Mouse (Mus musculus) naive thymus-derived CD4-positive, alpha-beta T cell, adult 2 months (primary cell): ENCODE measurements around the gene Dnase2b.

Experiments
- DNase-seq: peaks from one replicate; pipeline ENCODE4 v3.0.0-alpha.2; 2011; ENCODE audit warnings: low read depth

Gene Dnase2b

DNA sequence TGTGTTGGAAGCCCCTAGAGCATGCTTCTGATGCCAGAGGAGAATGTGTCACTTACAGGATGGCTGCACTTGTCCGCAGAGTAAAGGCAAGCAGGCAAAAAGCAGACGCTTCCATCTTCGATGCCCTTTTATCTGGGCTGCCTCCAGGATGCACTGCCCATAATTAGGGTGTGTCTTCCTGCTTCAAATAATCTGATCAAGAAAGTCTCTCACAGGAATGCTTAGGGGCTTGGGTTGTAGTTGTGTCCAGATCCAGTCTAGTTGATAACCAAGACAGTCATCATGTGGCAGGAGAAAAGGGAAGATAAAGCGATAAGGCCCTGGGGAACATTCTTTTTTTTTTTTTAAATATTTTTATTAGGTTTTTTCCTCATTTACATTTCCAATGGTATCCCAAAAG lies at the start of gene Dnase2b:
Dnase2b (minus strand) TSS at position 101 of the 400 bp plus-strand sequence.
- no peak for DNase-seq

DNA sequence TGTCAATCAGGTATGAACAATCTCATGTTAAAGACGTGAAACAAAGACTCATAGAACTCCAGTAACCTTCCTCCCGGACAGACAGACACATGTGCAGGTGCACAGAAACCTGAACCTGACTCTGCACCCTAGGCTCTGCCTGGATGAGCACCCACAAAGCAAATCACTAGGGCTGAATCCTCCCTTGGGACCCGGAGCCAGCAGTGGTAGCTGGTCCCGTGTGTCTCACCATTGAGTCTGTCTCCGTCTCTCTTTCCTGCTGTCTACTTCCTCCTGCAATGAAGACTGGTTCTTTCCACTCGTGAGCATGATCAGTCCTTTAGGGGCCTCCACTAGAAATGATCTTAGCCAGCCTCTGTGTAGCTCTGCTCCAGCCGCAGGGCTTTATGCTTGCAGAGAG lies 46.5 kb upstream of the Dnase2b start:
- DNase-seq, result no peak

DNA sequence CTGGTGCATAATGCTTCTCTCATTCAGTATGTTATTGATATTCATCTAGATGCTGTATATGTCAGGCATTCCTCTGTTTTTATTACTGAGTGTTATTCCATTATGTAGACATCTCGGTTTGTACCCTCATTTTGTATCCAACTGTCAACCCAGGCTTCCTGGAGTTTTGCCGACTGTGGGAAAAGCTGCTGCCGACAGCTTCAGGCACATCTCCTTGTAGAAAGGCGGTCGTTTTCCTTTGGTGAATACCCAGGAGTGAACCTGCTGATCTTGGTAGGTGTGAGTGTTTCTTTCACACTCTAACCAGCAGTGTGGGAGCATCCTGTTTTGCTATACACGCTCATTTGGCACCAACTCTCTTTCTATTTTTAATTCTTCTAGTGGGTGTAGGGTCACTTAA lies 45.6 kb upstream of the Dnase2b start:
- DNase-seq, result no peak

DNA sequence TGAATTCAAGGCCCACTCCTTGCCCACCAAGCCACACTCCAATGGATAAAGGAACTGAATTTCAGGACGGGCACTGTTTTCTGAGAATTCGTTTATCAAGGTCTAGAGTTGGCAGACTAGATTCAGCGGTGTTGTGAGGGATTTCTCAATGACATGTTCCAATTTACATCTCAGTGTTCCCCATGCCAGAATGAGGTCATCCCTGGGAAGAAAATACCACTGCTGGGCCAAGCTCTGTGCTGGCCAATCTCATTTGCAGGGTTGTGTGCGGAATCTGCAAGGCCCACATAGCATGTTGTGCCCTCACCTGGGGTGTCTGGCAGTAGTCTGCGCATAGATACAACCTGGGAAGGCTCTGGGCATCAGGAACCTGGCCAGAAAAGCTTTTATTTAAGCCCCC lies 43.9 kb upstream of the Dnase2b start:
- DNase-seq, result no peak

DNA sequence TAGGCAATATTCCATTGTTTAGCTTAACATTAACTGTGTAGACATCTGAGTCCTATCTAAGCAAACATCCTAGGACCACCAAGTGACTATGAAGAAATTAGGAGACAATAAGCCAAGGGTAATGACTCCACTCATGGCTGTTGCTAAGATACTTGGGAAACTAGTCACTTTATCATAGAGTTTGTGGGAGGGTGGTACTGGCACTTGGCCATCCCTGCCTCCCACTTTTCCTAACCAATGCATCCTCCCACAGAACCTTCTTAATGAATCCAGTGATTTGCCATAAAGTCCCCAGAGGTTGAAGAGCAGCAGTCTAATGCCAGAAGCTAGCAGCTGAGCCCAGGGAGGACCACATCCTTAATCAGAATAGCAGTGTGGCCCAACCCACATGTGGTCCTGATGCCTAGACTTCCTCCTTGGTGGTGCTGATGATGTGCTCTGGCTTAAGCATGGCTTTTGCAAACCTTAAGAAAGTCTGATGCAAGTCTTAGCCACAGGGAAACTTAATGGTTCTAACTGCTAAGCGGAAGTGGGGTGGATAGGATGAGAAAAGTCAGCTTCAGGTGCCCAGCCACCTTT lies 42.8 kb upstream of the Dnase2b start:
- no peak for DNase-seq

DNA sequence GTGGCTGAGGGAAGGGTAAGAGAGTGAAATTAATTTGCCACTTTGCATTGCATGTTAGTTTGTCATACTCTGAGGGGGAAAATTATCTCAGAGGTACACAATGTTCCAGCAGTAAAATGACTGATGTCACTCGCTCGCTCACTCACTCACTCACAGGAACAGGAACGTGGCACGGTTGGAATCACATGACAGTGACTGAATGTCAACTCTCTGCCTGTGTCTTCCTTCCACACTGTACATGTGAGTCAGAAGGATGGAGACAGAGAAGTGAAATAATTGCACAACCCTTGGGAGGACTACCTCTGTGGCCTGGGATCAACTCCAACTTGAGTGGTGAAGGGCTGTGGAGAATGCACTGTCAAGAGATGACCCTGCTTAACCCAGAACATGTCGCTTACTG lies 42.0 kb upstream of the Dnase2b start:
- no peak for DNase-seq

DNA sequence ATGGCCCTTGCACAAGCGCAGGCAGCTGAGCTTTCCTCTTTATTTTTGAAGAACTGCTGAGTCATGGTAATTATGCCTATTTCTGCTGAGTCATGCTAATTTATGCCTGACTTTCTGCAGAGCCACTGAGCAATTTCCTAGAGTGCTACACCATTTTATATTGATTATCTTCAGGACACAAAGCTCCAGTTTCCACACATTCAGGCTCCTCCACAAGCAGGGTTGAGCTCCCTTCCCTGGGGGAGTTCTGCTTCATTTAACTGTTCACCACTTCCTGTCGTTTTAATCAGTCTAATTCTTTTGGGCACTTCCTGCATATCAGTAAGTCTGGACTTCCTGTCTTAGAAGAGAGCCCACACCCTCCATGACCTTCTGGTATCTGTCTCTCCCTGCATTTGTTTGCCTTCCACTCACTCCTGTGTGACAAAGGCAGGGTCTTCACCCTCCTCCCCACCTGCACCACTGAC lies 39.7 kb upstream of the Dnase2b start:
- DNase-seq, result no peak

DNA sequence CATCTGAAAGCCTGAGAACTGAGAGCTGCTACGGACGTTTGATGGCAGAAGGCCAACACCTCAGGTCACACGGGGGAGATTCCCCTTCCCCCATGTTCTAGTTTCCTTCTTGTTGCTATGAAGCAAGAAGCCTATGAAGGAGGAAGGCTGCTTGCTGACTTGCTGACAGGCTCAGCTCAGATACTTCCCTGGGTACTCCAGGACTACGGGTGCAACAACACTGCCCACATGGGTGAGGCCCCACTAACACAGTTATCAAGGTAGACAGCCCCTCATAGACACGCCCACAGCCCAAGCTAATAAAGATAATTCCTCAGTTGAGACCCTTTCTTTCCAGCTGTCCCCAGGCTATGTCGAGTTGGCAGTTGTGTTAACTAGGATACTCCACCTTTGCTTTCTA lies 38.3 kb upstream of the Dnase2b start:
- DNase-seq, result no peak

DNA sequence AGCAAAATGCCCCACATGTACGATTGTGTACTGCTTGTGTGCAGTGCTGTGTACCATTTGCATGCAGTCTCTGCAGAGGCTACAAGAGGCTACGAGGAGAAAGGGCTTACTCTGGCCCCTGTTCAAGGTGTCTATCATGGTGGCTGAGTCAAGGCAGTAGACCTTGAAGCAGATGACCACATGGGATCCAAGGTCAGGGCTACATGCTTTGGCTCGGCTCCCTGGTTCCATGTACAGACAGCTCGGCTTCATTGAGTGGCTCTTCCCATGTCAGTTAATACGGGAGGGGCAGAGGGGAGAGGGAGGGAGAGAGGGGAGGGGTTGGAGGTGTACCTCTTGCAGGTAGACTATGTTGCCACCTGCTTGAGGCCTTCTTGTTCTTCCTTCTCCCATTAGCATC lies 37.0 kb upstream of the Dnase2b start:
- DNase-seq, result no peak

DNA sequence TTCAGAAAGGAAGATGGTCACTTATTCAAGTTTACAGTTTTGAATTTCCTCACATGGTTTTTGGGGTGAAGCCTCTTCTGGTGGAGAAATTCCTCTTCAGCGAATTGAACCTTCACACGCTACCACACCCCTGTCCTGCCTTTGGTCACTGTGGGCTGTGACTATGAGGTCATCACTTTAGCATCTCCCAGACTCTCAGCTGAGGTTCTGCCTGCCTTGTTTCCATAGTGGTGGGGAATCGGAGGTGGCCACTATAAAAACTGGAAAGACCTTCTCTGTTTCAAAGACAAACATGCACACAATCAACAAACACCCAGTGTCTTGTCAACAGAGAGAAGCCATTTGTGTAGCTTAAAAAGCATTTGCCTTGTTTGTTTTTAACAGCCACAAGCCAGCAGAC lies 35.8 kb upstream of the Dnase2b start, which contains the start of gene 4930503B20Rik:
4930503B20Rik (minus strand) TSS at position 101 of the 400 bp plus-strand sequence.
- no peak for DNase-seq

DNA sequence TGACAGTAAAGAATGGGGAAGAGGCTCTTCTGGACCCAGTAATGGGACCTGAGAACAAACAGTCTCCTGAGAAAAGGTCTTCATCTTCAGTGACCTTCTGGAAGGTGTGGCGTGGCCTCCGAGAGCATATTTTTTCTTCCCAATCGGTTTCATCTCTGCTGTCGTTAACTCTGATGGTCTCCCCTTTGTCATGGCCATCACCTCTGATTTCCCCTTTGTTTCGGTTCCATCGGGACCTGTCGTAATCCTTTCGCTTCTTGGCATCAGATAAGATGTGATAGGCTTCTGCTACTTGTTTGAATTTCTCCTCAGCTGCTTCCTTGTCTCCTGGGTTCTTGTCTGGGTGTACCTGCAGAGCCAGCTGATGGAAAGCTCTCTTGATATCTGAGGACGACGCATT lies 35.3 kb upstream of the Dnase2b start:
- no peak for DNase-seq

DNA sequence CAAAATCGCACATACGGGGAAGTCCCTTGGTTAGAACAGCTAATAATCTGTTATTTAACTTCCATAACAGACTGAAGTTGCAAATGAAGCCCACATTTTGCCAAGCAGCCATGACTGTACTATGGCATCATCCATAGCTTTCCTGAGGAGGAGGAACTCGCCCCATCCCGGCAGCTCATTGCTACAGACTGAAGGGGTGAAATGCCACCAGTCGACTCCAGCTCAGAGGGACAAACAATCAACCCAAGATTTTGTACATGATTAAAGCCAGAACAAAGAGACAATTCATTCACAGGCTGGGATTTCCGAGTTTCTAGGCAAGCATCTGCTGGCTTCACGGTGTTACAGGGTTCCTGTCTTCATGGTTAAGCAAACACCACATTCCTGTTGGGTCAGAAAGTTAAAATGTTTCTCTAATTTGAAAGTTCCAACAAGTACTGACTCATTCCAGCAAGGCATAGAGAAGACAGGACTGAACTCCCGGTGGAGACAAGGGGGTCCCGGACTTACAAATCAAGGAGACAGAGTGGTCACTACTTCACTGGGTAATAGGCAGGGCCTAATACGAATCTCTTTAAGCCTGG lies 34.0 kb upstream of the Dnase2b start:
- DNase-seq, result no peak

DNA sequence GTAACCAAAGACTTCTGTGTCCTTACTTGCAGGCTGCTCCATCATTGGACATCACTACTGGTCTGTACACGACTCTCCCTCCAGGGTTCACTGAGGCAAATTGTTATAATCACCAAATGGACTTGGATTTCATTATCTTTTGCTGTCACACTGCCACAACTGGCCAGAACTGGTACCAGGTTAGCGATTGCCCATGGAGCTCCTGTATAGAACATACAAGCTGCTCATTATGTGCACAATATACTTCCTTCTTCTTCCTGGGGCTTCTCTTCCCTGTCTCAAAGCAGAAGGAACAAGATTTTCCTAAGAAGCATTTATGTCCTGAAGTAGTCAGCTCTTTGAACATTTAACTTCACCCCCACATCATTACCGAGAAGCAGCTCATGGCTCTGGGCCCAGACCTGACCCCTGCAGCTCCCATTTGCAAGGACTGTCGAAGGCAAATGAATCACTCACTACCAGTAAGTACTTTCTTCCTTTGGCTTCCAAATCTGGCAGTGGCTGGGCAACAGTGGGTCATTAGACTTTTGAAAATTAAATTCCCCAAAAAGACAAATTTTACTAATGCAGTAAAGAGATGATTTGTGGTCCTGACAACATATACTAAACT lies 26.5 kb upstream of the Dnase2b start:
- no peak for DNase-seq

DNA sequence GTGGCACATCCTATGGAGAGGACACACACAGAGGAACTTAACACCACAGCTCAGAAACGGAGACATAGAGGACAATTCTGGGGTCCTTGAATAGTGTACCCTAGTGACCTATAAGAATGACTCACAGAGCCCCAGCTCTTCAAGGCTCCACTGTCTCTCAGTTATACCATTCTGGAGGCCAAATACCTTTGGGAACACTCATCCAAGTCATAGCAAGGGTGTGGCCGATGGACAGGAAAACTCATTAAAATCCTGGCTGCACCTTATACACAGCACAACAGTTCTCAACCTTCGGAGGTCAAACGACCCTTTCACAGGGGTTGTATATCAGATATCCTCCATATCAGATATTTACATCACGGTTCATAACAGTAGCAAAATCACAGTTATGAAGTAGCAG lies 17.1 kb upstream of the Dnase2b start:
- DNase-seq, result no peak

DNA sequence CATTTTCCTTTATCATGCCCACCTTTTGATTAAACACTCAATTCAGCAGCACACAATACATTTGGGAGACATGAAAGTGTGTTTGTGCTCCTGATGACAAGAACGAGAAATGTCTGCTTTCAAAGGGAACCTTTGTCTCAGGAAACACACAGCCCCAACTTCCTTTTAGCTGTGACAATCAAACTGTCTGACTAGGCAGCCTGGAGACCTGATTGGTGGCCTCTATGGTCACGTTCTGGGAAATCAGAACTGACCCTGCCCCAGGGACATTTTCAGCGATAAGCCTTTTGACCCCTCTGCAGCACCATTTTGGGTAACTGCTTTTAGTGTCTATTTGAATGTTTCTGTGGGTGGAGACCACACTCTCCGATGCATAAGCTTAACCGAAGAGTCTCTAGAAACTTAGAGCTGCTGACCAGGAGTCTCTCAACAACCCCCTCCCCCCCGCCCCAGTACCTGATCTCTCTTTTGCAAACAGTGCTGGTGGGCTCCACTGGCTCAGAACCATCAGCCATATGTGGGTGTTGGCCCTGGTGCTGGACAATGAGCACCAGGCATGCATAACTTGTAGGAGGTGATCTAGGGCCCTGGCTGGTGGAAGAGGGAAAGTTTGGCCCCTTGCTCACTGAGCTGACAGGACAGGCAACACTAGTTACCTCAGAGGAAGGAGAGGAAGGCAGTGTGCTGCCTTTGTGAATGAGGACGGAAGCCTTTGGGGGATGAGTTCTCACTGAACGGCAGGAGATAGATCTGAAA lies 13.0 kb upstream of the Dnase2b start:
- DNase-seq, result peak; percentile 29

DNA sequence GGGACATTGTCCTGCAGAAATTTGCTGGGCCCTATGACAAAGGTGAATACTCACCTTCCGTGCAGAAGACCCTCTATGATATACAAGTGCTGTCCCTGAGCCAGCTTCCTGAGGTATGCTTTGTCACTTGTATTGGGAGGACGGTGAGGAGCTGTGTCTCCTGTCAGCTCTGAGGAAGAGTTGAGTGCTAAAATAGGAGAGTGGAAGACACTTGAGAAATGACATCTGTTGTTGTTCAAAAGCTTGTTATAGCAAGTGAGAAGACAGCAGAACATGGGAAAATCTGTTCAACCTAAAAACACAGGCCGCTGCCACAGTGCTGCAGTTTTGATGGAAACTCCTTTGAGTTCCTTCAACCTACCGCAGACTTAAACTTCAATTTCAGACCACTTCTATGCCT lies 10.4 kb upstream of the Dnase2b start:
- DNase-seq, result no peak

DNA sequence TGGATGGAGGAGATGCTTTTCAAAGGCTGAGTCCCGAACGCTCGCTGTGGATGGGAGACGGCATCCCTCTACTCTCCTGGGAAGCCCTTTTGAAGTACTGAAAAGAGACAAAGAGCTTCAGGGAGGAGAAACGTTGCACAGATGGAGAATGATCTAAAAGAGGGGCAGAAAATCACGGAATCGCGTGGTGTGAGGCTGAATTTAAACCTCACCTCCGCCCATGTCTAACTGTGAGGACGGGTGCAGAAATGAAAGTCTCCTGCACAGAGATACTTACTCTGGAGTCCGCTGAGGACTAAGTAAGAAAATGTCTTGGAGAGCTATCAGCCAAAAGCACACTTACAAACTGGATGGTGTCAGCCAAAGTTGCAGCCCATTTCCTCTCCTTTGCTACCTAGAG lies 6.6 kb upstream of the Dnase2b start:
- DNase-seq, result no peak

DNA sequence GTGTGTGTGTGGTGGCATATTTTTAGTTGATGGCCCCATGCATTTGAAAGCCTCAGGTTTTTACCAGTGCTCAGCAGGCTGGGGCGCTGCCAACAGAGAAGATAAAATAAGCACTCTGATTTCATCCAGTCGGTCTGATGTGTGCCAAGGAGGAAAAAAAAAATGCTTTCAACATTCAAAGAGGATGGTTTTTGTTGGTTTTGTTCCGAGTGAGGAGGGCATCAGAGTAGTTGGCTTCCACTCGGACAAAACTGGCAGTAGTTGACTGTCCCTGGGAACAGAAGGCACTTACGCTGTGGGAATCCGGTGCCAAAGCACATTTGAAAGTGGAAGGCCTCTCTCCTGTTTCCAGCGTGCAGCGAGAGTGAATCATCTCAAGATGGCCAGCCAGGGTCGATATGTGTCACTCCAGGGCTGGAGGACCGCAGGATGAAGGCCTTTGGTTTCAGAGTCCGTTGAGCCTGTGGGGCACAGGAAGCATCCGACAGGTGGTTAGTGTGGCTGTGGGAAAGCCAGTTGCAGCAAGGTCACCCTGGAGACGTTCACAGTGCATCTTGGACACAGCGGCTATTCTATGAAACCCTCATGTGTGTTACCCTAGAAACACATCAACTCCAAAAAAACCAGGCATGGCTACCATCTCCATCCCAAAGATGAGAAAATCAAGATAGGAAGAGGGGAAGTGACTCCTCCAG lies 5.3 kb upstream of the Dnase2b start:
- DNase-seq, result no peak

DNA sequence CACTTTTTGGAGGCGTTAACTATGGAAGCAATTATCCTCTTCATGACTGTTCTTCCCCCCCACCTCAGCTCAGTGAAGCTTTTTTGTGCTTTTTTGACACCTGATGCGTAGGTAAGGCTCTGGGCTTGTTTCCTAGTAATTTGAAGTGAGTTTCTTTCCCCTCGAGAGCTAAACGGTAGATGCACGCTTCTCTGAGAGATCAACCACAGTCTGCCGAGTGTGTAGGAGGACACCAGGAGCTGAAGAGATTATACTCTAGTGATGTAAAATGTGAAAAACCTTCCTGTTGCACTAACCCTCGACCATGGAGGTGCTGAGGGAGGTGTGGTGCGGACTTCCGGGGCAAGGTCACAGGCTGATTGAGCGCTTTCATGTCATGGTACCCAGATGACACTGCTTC lies 4.7 kb upstream of the Dnase2b start:
- no peak for DNase-seq

DNA sequence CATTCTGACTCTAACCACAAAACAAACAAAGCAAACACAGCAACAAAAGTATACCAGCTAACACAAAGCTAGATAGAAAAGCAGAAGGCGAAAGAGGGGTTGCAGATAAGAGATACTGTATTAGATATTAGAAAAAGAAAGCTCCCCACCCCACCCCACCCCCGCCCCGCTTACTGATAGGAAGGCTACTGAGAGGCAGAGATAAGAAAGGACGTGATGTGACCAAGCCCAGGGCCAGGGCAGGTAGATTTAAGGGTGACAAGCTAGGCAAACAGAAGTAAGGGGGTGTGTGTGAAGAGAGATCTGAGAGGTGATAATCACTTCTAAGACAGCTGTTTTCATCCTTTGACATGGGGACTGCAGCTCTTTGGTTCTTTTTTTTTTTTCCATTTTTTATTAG lies 3.0 kb upstream of the Dnase2b start:
- DNase-seq, result no peak

DNA sequence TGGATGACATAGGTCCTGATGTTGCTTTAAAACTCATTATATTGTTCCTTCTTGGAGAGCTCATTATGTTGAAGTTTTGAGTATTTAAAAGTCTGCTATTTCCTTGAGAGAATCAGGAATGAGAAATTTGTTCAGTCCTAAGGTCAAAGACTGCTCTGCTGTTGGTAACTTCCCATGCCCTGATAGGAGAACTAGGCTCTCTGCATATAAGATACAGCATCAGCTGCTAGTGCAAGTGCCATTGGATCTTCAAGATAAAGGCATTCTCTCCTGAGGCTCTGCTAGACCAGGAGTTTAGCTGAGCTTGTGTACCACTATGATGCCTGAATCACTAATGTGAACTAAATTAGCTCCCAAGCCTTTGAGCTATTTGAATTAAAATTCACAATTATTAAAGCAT lies 2.5 kb upstream of the Dnase2b start:
- no peak for DNase-seq

DNA sequence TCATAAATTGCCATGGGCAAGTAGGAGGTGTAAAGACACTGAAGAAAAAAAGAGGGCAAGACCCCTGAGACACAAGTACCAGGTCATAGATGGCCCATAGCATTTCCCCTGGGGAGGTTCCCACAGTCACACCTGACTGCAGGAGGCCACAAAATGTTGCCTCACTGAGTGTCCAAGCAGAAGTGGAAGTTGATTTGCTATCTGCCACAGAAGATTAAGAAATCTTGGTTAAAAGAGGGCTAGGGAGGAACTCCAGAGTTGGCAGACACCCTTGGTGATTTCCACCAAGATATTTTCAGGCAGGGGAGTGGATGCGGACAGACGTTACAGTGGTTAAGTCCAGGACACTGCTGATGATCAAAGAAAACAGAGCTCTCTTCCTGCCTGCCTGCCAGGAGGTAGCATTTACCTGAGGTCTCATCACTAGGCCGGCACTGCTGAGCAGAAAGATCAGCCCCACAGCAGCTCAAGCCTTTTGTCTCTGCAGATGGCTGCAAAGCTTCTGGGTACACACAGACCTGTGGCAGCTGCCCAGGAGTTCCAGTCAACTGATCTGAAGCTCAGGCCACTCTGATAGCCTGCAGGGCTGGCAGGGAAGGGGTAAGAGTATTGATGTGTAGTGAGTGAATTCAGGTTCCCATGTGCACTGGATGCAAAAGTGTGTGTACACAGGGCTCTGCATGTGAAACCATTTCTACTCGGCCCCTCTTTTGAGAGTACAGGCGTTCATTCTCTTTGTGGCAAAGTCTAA lies 1.3 kb upstream of the Dnase2b start:
- DNase-seq, result no peak
